Mouse (Mus musculus): ENCODE data around the gene 5730596B20Rik.

- TF ChIP-seq USF1 (IDR thresholded peaks at IDR 0.05; ENCODE audit: low read depth) (no peak), CTCF (IDR thresholded peaks at IDR 0.05; ENCODE audit: control insufficient read depth, insufficient read depth, insufficient read length) (no peak), MYOG (IDR thresholded peaks at IDR 0.05; ENCODE audit: control insufficient read depth, extremely low read depth, insufficient read length) (no peak), MYOD1 (IDR thresholded peaks at IDR 0.05; ENCODE audit: control insufficient read depth, insufficient read length, low read depth) (no peak), FOSL1 (IDR thresholded peaks at IDR 0.05; ENCODE audit: insufficient read depth, low read length, poor library complexity, severe bottlenecking) (no peak), MAX (IDR thresholded peaks at IDR 0.05) (no peak)
These were observed 20.0 kb downstream of the 5730596B20Rik start for GRCm38 (mm10) chr6:52197271-52197670.
